Mouse (Mus musculus) erythroblast, embryonic 14.5 days (primary cell): Measurements from ENCODE around the gene Gtsf2.

Source experiments
- GATA1 ChIP-seq: IDR thresholded peaks from 2 replicates; pipeline ENCODE4 v1.6.1; 2012; ENCODE audit warnings: low read length, inconsistent platforms, mixed read lengths
- TAL1 ChIP-seq: IDR thresholded peaks from 3 replicates; pipeline ENCODE4 v1.6.1; 2012; ENCODE audit warnings: low read length, inconsistent platforms, mixed read lengths

DNA sequence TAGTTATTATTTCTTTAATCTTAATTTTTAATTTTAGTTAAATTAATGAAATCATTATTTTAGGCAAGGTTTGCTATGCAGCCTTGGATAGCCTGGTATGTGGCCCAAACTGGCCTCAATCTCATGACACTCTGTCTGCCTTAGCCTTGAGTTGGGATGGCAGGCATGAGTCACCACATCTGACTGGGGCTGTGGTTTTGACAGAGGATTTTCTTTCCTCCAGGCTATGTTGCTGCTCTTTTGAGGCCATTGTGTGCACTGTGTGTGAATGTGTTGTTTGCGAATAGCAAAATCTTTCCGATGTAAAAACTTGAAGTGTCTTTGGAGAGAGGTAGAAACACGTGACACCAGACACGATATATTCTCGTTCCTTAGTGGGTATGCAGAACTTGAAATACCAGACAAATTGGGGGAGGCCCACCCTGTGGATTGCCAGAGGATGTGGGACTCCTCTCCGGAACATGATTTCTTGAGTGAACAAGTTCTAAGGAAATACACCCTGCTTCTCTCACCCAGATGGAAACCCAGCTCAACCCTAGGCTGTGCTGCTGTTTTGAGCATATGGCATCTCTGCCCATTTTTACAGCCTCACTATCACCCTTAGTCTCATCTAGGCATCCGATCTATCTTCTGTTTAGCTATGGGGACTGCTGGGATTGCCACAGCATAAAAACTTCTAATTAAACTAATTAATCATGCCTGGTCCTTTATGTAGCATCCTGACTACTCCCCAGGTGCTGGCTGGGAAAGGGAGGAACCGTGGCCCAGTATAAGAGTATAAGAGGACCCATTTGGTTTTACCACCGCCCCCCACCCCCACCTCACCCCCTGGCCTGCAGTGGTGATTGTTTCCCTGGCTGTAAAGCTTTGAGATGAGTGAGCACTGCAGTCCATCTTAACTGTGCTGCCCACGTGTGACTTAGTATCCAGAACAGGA is 48.2 kb upstream of the Gtsf2 start:
- TF ChIP-seq GATA1 = no peak
- no peak for TF ChIP-seq TAL1
